Mouse (Mus musculus) cortical plate, adult 2 months (tissue): ENCODE results near the gene Rhoa.

Experiments
- CTCF ChIP-seq: fragments of 200-500 bp; IDR thresholded peaks from 2 replicates; pipeline ENCODE4 v1.5.1; 2011; ENCODE audit warnings: mild to moderate bottlenecking, control low read depth, low read length; ENCODE audit not compliant: insufficient read depth; ENCODE audit errors: extremely low read depth
- POLR2A ChIP-seq: fragments of 200-500 bp; IDR thresholded peaks from 2 replicates; pipeline ENCODE4 v1.6.1; 2011; ENCODE audit warnings: mild to moderate bottlenecking, low read length, control low read depth; ENCODE audit not compliant: insufficient read depth; ENCODE audit errors: extremely low read depth

DNA sequence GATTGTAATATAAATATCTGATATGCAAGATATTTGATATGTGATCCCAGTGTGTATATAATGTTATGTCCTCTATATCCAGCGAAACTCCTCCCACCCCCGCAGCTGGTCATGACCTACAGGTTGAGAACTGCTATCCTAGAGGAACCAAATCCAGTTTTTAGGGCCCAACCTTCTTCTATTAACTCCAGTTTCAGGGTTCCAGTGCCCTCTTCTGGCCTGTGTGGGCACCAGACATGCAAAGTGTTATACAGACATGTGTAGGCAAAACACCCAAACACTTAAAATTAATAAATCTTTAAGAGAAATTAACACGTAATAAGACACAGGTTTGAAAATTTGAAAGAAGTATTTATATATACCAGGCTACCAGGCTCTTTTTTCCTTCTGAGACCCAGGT is 11.6 kb downstream of the Rhoa start:
- TF ChIP-seq POLR2A, result no peak
- no peak for TF ChIP-seq CTCF
